Mouse (Mus musculus) megakaryocyte-erythroid progenitor cell, adult 5 weeks (primary cell): Measurements from ENCODE around the gene Zfp846. TPM values are rescaled to one million over a fixed set of nuclear protein-coding genes. Genes with fewer than 3 reads are reported as not detected.

ENCODE experiments used
- polyA plus RNA-seq: library from polyadenylated mRNA; stranded (reverse); fragments of >175 nt; gene quantifications from 2 replicates; pipeline ENCODE4 v1.2.3, GENCODE M21; 2012

The Zfp846 gene
- polyA plus RNA-seq, result 4.1 and 4.6 TPM in 2 replicates

GRCm38 (mm10) chr9:20581175-20581634 is at the start of gene Zfp846:
Gene Zfp846, plus strand, starts transcription at chr9:20581291.

DNA sequence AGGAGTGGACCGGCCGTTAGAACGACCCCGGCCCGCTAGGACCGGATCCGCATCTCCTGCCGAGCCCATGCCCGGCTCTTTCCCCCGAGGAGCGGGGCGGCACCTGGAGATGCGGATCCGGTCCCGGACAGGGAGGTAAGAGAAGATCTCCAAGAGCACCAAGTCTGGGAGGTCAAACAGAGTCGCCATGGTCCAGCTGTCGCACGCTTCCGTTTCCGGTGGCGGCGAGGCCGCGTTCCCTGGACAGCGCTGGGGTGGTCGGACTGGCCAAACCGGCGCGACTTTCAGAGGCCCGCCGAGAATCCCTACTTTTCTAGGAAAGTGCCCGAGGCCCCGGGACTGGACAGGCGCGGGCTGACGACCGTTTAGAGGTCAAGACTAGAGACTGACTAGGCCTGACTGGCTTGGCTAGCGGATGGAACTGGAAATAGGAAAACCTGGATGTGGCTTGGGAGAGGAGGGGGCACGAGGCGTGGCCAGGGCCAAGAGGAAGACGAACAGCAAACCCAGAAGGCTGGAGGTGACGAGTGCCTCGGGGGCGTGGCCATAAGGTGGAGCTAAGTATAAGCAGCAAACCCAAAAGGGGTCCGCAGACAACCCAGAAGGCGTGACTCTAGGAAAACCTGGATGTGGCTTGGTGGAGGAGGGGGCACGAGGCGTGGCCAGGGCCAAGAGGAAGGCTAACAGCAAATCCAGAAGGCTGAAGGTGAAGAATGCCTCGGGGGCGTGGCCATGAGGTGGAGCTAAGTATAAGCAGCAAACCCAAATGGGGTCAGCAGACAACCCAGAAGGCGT is 61.2 kb downstream of the Zfp846 start, which contains the start of gene Ubl5:
TSS of gene Ubl5 (plus strand) at position 778 of the 795 bp plus-strand sequence.

GRCm38 (mm10) chr9:20644360-20645081 is 63.4 kb downstream of the Zfp846 start, which contains the start of gene Fbxl12:
Gene Fbxl12, minus strand, starts transcription at chr9:20644767.

DNA sequence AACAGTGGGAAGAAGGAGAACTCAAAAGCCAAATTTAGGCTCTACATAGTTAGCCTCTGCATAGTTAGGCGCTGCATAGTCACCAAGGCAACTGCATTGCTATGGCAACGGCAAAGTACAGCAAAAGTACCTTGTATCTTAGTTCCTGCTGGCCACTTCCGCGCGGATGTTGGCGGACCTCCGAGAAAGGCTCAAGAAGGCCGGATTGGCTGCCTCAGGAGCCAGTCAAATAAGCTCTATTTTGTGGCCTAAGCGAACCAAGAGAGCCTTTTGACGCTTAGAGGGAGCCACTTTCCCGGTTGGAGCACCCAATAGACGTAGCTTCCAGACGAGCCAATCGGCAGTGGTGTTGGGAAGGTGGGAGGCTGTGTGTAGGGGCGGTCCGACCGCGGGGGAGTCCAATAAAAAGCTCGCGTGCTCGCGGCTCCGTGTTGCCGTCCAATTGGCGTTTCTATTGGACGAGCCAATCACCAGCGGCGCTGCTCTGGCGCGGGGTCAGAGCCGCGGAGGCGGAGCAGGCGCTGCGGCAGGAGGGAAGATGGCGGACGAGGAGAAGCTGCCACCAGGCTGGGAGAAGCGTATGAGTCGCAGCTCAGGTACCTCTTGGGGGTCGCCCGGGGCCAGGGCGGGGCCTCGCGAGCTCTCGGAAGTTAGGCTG is 70.6 kb downstream of the Zfp846 start, which contains the start of gene Pin1:
TSS of gene Pin1 (plus strand) at position 494 of the 658 bp plus-strand sequence.

Other genes with a start within 250 kb of the Zfp846 start
- not detected in 2 replicates for gene Olfr18, start 245.2 kb upstream of the Zfp846 start, polyA plus RNA-seq
- 0.87 and 1.9 TPM in 2 replicates for gene Zfp560, start 196.1 kb upstream of the Zfp846 start, polyA plus RNA-seq
- 0.33 and 0.42 TPM in 2 replicates for gene Zfp26, start 121.1 kb upstream of the Zfp846 start, polyA plus RNA-seq
- 3.0 and 3.4 TPM in 2 replicates for gene Zfp426, start 88.5 kb upstream of the Zfp846 start, polyA plus RNA-seq
- 0.46 and 1.1 TPM in 2 replicates for gene Zfp266, start 59.9 kb upstream of the Zfp846 start, polyA plus RNA-seq
- gene Ubl5, start 61.6 kb downstream of the Zfp846 start, polyA plus RNA-seq, result 16.2 and 18.3 TPM in 2 replicates
- 25.0 and 30.8 TPM in 2 replicates for gene Fbxl12, start 63.5 kb downstream of the Zfp846 start, polyA plus RNA-seq
- gene Pin1, start 70.8 kb downstream of the Zfp846 start, polyA plus RNA-seq, result 23.0 and 26.3 TPM in 2 replicates
- gene Olfm2, start 165.1 kb downstream of the Zfp846 start, polyA plus RNA-seq, result 0.13 TPM in 2 replicates
- gene Col5a3, start 233.8 kb downstream of the Zfp846 start, polyA plus RNA-seq, result 0.70 and 2.1 TPM in 2 replicates
- gene Rdh8, start 237.2 kb downstream of the Zfp846 start, polyA plus RNA-seq, result not detected in 2 replicates